Mouse (Mus musculus) liver, adult 2 months (tissue): Measurements from ENCODE around the gene Plppr3.

Experiments used
- CTCF ChIP-seq: fragments of 200-500 bp; IDR thresholded peaks from 2 replicates; pipeline ENCODE4 v1.5.1; 2011; ENCODE audit warnings: low read depth, low read length, control low read depth
- POLR2A ChIP-seq: fragments of 200-500 bp; IDR thresholded peaks from 2 replicates; pipeline ENCODE4 v1.6.1; 2011; ENCODE audit warnings: low read length, control low read depth; ENCODE audit not compliant: insufficient read depth; ENCODE audit errors: extremely low read depth

GRCm38 (mm10) chr10:79865801-79866295 is 8.6 kb downstream of the Plppr3 start:
- TF ChIP-seq CTCF (peak; percentile 83), POLR2A (no peak)
